Mouse (Mus musculus) small intestine, adult 2 months (tissue): Measurements from ENCODE around the gene Pold4. TPM values are rescaled to one million over a fixed set of nuclear protein-coding genes. Genes with fewer than 3 reads are reported as not detected.

Source experiments
- H3K27ac ChIP-seq: fragments of 200-500 bp; 2 replicates; pipeline ENCODE4 v1.5.1; 2012; ENCODE audit warnings: low read depth, low read length, control low read depth, inconsistent platforms; ENCODE audit not compliant: insufficient read depth
- H3K27me3 ChIP-seq: fragments of 200-500 bp; 2 replicates; pipeline ENCODE4 v1.6.1; 2012; ENCODE audit warnings: mild to moderate bottlenecking, moderate library complexity, low read length, inconsistent platforms; ENCODE audit not compliant: control insufficient read depth, insufficient read depth
- H3K36me3 ChIP-seq: fragments of 200-500 bp; 2 replicates; pipeline ENCODE4 v1.6.1; 2012; ENCODE audit warnings: mild to moderate bottlenecking, low read length, control low read depth, inconsistent platforms; ENCODE audit not compliant: control insufficient read depth, insufficient read depth
- H3K4me1 ChIP-seq: fragments of 200-500 bp; 2 replicates; pipeline ENCODE4 v1.6.1; 2012; ENCODE audit warnings: low read length, inconsistent platforms, mixed read lengths; ENCODE audit not compliant: control insufficient read depth, insufficient read depth, insufficient read length
- H3K4me3 ChIP-seq: fragments of 200-500 bp; 2 replicates; pipeline ENCODE4 v1.5.1; 2012; ENCODE audit warnings: low read depth, mild to moderate bottlenecking, control low read depth, inconsistent platforms, low read length, moderate library complexity
- CTCF ChIP-seq: fragments of 200-500 bp; IDR thresholded peaks from 2 replicates; pipeline ENCODE4 v1.5.1; 2012; ENCODE audit warnings: low read depth, mild to moderate bottlenecking, control low read depth, inconsistent platforms, low read length, moderate library complexity, mixed read lengths; ENCODE audit not compliant: insufficient replicate concordance, insufficient read length; ENCODE audit errors: extremely low read depth
- POLR2A ChIP-seq: fragments of 200-500 bp; IDR thresholded peaks from 2 replicates; pipeline ENCODE4 v1.6.1; 2012; ENCODE audit warnings: low read depth, mild to moderate bottlenecking, control low read depth, inconsistent platforms, low read length, moderate library complexity
- WGBS: fragments of 180-500 bp; shearing (Covaris S2); methylation state at CpG from one replicate; pipeline ENCODE4 v1.1.7; 2018; 5-methylcytosine and 5-hydroxymethylcytosine counted together
- polyA plus RNA-seq: library from polyadenylated mRNA; depleted of rRNA; stranded (reverse); fragments of >200 nt; gene quantifications from 2 replicates; pipeline ENCODE4 v1.2.3, GENCODE M21; 2012; rRNA removed

The Pold4 gene
- polyA plus RNA-seq = 46.4 and 118 TPM in 2 replicates

GRCm38 (mm10) chr19:4231253-4232185, at the start of gene Pold4:
Pold4 (plus strand) TSS chr19:4231899.
- Histone ChIP-seq H3K4me1 (peaks cover 12% of the 10 kb centered on the region), H3K36me3 (no peaks in the 10 kb centered on the region), H3K27me3 (no peaks in the 10 kb centered on the region), H3K4me3 (peak within 1 kb of the TSS; percentile 76), H3K27ac (peak within 1 kb of the TSS; percentile 97)
- 10% methylated on average over 26 of the region's 26 CpGs for WGBS
- TF ChIP-seq POLR2A (peak; percentile 88), CTCF (no peak)

GRCm38 (mm10) chr19:4183689-4184088, 48.0 kb upstream of the Pold4 start:
- H3K27ac ChIP-seq = no peak overlapping the region
- 93% methylated on average over 2 of the region's 2 CpGs for WGBS
- H3K36me3 ChIP-seq = no peaks in the 10 kb centered on the region
- no peaks in the 10 kb centered on the region for H3K27me3 ChIP-seq
- H3K4me3 ChIP-seq = no peak overlapping the region
- no peaks in the 10 kb centered on the region; the same call in 1 of the 2 replicates for H3K4me1 ChIP-seq
- TF ChIP-seq POLR2A (no peak), CTCF (no peak)

GRCm38 (mm10) chr19:4184976-4185975, 46.4 kb upstream of the Pold4 start:
- Histone ChIP-seq H3K27me3 (no peaks in the 10 kb centered on the region), H3K27ac (peak overlapping the region; percentile 64), H3K4me3 (0 out of 2 replicates have a peak overlapping the region, but pooled peaks have one; percentile 4), H3K36me3 (no peaks in the 10 kb centered on the region), H3K4me1 (no peaks in the 10 kb centered on the region; the same call in 1 of the 2 replicates)
- WGBS = 61% methylated on average over 15 of the region's 15 CpGs
- no peak for TF ChIP-seq POLR2A
- TF ChIP-seq CTCF = no peak

GRCm38 (mm10) chr19:4187303-4187702, 44.4 kb upstream of the Pold4 start:
- H3K4me3 ChIP-seq = peak overlapping the region; percentile 29
- H3K4me1 ChIP-seq = peaks cover 4% of the 10 kb centered on the region; the same call in 1 of the 2 replicates
- H3K27ac ChIP-seq = no peak overlapping the region
- no peaks in the 10 kb centered on the region for H3K36me3 ChIP-seq
- TF ChIP-seq CTCF = no peak
- WGBS = 84% methylated on average over 3 of the region's 3 CpGs
- no peaks in the 10 kb centered on the region for H3K27me3 ChIP-seq

- WGBS = 89% methylated on average over 12 of the region's 12 CpGs
Observed at GRCm38 (mm10) chr19:4189051-4189620, 42.6 kb upstream of the Pold4 start.

GRCm38 (mm10) chr19:4190831-4191334, 40.8 kb upstream of the Pold4 start, which contains the start of gene Tbc1d10c:
Tbc1d10c (minus strand) TSS chr19:4191284.
- Histone ChIP-seq H3K27ac (peak within 1 kb of the TSS; percentile 89), H3K36me3 (peaks cover 29% of the 10 kb centered on the region), H3K27me3 (no peaks in the 10 kb centered on the region), H3K4me3 (peak within 1 kb of the TSS; percentile 77), H3K4me1 (peaks cover 8% of the 10 kb centered on the region; the same call in 1 of the 2 replicates)
- TF ChIP-seq CTCF = no peak
- peak; percentile 28; the same call in 1 of the 2 replicates for TF ChIP-seq POLR2A
- 40% methylated on average over 4 of the region's 4 CpGs for WGBS

More at GRCm38 (mm10) chr19:4189051-4189620, 42.6 kb upstream of the Pold4 start:
- Histone ChIP-seq H3K27me3 (no peaks in the 10 kb centered on the region), H3K4me1 (peaks cover 6% of the 10 kb centered on the region; the same call in 1 of the 2 replicates), H3K27ac (no peak overlapping the region), H3K36me3 (peaks cover 11% of the 10 kb centered on the region), H3K4me3 (peak overlapping the region; percentile 33)
- no peak for TF ChIP-seq CTCF
